Mouse (Mus musculus) cerebellum, adult 2 months (tissue): ENCODE measurements around the gene Pla2g4d. TPM values are rescaled to one million over a fixed set of nuclear protein-coding genes. Genes with fewer than 3 reads are reported as not detected.
A peak's percentile ranks its signal among the peaks of the same experiment; 100 is the strongest.
"Not testable (repeated sequence)": the region's sequence is repeated elsewhere in the genome, so short reads cannot be mapped to it uniquely, and the experiment has no call there.

Source experiments
- DNase-seq, 2 experiments: peaks; one replicate each; pipeline ENCODE4 v3.0.0; 2021
- H3K27ac ChIP-seq: fragments of 200-500 bp; 2 replicates; pipeline ENCODE4 v1.5.1; 2012; ENCODE audit warnings: low read length, control low read depth, inconsistent platforms; ENCODE audit not compliant: insufficient read depth
- H3K27me3 ChIP-seq: fragments of 200-500 bp; 2 replicates; pipeline ENCODE4 v1.6.1; 2012; ENCODE audit warnings: inconsistent platforms, mild to moderate bottlenecking, low read length, moderate library complexity; ENCODE audit not compliant: control insufficient read depth, insufficient read depth
- H3K4me1 ChIP-seq: fragments of 200-500 bp; 2 replicates; pipeline ENCODE4 v1.6.1; 2011; ENCODE audit warnings: low read length; ENCODE audit not compliant: control insufficient read depth, insufficient read depth
- H3K4me3 ChIP-seq: fragments of 200-500 bp; replicated peaks from 2 replicates; pipeline ENCODE3; 2011; ENCODE audit warnings: mild to moderate bottlenecking, low read depth, low read length, control low read depth; ENCODE audit not compliant: insufficient read depth
- CTCF ChIP-seq: fragments of 200-500 bp; IDR thresholded peaks from 2 replicates; pipeline ENCODE4 v1.5.1; 2011; ENCODE audit warnings: low read depth, mild to moderate bottlenecking, control low read depth, low read length, moderate library complexity, borderline replicate concordance; ENCODE audit not compliant: insufficient read depth
- POLR2A ChIP-seq: fragments of 200-500 bp; IDR thresholded peaks from 2 replicates; pipeline ENCODE4 v1.6.1; 2011; ENCODE audit warnings: low read length, control low read depth, borderline replicate concordance; ENCODE audit not compliant: insufficient read depth
- WGBS: fragments of 180-500 bp; shearing (Covaris S2); methylation state at CpG from one replicate; pipeline ENCODE4 v1.1.7; 2018; 5-methylcytosine and 5-hydroxymethylcytosine counted together
- polyA plus RNA-seq: library from polyadenylated mRNA; depleted of rRNA; stranded (reverse); fragments of >200 nt; gene quantifications from 2 replicates; pipeline ENCODE4 v1.2.3, GENCODE M21; 2012

Pla2g4d gene
- polyA plus RNA-seq, 1 experiment, result 0.07 TPM

- no peak for DNase-seq
- WGBS, result 89% methylated on average over 6 of the region's 6 CpGs
- no peak for TF ChIP-seq CTCF
- TF ChIP-seq POLR2A, result no peak
- Histone ChIP-seq H3K27me3 (no peaks in the 10 kb centered on the region), H3K27ac (no peak overlapping the region), H3K4me1 (no peaks in the 10 kb centered on the region), H3K4me3 (no peak overlapping the region)
Measured at GRCm38 (mm10) chr2:120252644-120253043, 36.4 kb downstream of the Pla2g4d start.

DNA sequence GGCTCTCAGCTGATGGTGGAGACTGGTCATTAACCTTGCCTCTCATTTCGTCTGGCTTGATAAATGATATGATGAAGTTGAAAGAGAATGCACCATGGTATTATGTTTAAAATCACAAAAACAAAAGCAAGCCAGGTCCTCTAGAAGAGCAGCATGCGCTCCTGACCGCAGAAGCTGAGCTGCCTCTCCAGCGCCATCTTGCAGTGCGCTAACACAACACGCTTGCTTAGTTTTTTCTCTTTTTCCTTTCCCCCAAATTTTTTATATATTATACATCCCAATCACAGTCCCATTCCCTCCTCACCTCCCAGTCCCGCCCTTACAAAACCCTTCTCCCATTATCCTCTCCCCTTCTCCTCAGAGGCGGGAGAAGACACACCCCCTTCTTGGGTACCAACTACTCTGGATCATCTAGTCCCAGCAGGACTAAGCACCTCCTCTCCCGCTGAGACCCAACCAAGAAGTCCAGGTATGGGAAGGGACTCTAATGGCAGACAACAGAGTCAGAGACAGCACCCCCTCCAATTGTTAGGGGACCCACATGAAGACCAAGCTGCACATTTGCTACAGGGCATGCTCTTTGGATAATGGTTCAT is 43.5 kb downstream of the Pla2g4d start:
- TF ChIP-seq CTCF, result peak; percentile 46; the same call in 1 of the 2 replicates
- no peak for TF ChIP-seq POLR2A
- Histone ChIP-seq H3K27me3 (no peaks in the 10 kb centered on the region), H3K27ac (peak overlapping the region; percentile 63; the same call in 1 of the 2 replicates), H3K4me3 (peak overlapping the region; percentile 70), H3K4me1 (peaks cover 10% of the 10 kb centered on the region)
- WGBS, result 11% methylated on average over 9 of the region's 9 CpGs
- DNase-seq, result peak; percentile 52 to 57

DNA sequence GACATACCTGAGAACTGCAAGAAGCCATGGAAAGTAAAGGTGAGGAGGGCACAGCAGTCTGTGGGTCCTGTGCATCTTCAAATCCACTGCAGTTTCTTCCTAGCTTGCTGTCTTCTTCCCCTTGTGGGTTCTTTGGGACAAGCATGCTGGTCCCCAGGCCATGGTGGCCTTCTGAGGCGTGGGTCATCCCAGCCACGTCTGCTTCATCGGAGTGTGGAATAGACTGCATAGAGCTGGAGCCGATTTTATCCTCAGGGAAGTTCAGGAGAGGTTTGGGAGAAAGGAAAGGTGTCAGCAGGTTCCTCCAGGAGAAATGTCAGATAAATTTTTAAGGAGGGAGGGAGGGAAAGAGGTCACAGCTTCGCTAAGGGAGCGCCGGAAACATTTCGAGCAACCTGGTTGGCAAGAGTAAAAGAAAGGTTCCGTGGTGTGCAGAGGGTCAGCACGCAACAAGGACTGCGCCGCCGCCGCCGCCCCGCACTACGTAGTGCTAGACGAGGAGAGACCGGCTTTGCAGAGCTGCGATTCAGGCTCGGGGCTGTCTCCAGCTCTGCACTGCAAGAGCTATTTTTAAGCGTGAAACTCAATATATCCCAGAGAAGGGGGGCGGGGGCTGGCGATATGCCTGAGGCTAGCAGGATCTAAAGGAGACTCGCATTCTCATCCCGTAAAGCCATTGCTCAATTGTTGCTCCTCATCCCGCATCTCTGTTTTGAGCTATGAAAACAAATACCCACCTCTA is 44.1 kb downstream of the Pla2g4d start, which contains the start of gene Pla2g4e:
Pla2g4e (minus strand) TSS at position 657 of the 742 bp plus-strand sequence.
- no peaks in the 10 kb centered on the region for H3K27me3 ChIP-seq
- TF ChIP-seq POLR2A, result peak; percentile 40; the same call in 1 of the 2 replicates
- no peak for TF ChIP-seq CTCF
- peak within 1 kb of the TSS; percentile 70 for H3K4me3 ChIP-seq
- peaks cover 10% of the 10 kb centered on the region for H3K4me1 ChIP-seq
- peak within 1 kb of the TSS; percentile 63 for H3K27ac ChIP-seq
- DNase-seq, result peak; percentile 66 to 69
- WGBS, result under 1% methylated on average over 27 of the region's 27 CpGs

GRCm38 (mm10) chr2:120243995-120244394 is 45.0 kb downstream of the Pla2g4d start:
- peak in 1 of 2 experiments; percentile 37 for DNase-seq
- TF ChIP-seq POLR2A (no peak), CTCF (no peak)
- H3K27me3 ChIP-seq, result no peaks in the 10 kb centered on the region
- WGBS, result 88% methylated on average over 2 of the region's 2 CpGs
- peaks cover 10% of the 10 kb centered on the region for H3K4me1 ChIP-seq
- H3K4me3 ChIP-seq, result peak overlapping the region; percentile 31
- H3K27ac ChIP-seq, result no peak overlapping the region

DNA sequence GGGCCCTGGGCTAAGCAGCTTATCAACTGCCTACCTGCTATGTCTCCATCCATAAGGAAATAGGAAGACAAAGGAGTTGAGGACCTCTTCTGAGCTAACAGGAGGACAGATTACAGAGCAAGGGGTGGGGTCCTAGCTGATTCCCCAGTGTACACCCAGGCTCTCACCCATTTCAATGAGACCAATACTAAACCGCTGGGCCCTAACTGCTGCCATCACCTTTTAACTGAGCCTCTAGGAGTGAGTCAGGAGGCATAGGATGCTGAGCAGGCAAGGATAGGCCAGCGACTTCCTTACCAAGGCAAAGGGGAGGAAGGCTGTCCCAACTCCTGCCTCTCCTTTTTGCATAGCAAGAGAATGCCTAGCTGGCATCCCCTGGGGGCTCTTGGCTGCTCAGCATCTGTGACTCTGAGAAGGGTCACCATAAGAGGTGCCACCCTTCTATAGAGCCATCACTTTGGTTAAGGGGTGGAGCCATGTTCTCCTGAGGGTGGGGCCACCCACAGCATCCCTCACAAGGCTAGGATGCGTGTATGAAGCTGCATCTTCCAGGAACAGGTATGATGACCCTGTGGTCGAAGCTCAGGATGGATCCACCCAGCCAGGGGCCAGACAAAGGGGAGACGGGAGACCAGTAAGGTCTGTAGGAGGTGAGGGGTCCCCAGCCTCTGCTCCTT is 46.1 kb downstream of the Pla2g4d start:
- H3K27ac ChIP-seq, result no peak overlapping the region; the same call in 1 of the 2 replicates
- no peaks in the 10 kb centered on the region for H3K27me3 ChIP-seq
- 78% methylated on average over 5 of the region's 5 CpGs for WGBS
- H3K4me3 ChIP-seq, result peak overlapping the region; percentile 44
- TF ChIP-seq POLR2A (no peak), CTCF (no peak)
- peaks cover 10% of the 10 kb centered on the region for H3K4me1 ChIP-seq
- DNase-seq, result peak; percentile 46 to 55

DNA sequence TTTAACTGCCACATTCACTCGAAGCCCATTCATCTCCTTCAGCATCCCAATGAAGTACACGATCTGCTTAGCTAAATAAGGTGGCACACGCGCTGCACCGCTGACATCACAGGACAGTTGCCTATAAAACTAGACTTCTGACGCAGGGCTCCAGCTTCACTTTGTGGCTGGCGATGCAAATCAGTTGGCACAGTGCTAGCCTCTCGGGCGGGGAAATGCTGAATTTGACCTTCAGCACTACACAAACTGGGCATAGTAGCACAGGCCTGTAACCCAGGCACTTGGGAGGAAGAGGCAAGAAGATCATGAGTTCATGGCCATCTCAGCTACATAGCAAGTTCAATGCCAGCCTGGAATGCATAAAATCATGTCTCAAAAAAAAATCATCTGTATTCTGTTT is 50.3 kb downstream of the Pla2g4d start:
- not testable (repeated sequence) for DNase-seq, H3K4me3 ChIP-seq, H3K27me3 ChIP-seq, H3K27ac ChIP-seq
- WGBS, result 79% methylated on average over 9 of the region's 9 CpGs
- H3K4me1 ChIP-seq, result peaks cover 17% of the 10 kb centered on the region

- Histone ChIP-seq H3K27ac (no peak overlapping the region), H3K27me3 (no peaks in the 10 kb centered on the region), H3K4me1 (peaks cover 10% of the 10 kb centered on the region), H3K4me3 (no peak overlapping the region)
- DNase-seq, result no peak
- WGBS, result 86% methylated on average over 5 of the region's 5 CpGs
- TF ChIP-seq POLR2A (no peak), CTCF (no peak)
Measured at GRCm38 (mm10) chr2:120237784-120238183, 51.2 kb downstream of the Pla2g4d start.
